Mouse (Mus musculus): ENCODE results near the gene Tube1. TPM values are rescaled to one million over a fixed set of nuclear protein-coding genes. Genes with fewer than 3 reads are reported as not detected.

The Tube1 gene
- 16.3 and 20.3 TPM in 2 replicates for total RNA-seq (2017)

DNA sequence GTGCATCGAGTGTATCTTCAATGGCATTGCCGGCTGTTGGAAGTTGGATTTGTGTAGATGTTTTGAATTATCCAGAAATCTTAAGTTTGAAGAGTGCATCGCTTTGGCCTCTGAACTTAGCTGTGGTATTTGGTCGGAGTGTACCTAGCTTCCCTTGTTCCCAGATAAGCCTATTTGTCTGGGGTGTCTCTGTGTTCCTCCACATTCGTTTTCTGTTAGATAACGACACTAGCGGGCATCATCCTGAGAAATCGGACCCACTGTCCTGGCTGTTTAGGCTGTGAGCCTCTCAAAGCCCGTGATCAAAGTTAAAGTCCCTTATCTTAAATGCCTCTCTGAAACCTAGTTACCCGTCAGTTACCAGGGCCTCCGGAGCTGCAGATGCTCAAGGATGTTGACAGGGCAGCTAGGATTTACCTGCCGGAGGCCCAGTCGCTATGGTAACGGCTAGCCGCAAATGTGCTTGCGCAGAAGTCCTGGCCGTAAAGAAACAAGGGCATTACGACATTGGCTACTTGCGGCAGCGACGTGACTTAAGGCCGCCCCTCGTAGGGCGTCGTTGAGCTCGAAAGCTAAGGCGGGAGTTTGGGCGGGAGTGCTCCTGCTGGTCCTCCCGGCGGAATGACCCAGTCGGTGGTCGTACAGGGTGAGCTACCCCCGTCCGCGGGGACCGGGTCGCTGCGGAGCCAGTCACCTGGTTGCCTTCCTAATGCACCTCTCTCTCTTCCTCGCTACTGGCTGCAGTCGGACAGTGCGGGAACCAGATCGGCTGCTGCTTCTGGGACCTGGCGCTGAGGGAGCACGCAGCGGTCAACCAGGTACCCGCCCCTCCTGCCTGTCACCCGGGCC is at the start of gene Tube1, which contains the start of gene Fam229b:
Gene Tube1 (plus strand): TSS at position 515 of the 849 bp plus-strand sequence.
Gene Fam229b (minus strand): TSS at position 453 of the 849 bp plus-strand sequence.
- ATAC-seq (replicated peaks; ENCODE audit: low read depth, poor library complexity, severe bottlenecking): peak; percentile 98

GRCm38 (mm10) chr10:39096981-39097380 is 36.8 kb upstream of the Tube1 start:
- ATAC-seq (replicated peaks; ENCODE audit: low read depth, poor library complexity, severe bottlenecking): no peak

DNA sequence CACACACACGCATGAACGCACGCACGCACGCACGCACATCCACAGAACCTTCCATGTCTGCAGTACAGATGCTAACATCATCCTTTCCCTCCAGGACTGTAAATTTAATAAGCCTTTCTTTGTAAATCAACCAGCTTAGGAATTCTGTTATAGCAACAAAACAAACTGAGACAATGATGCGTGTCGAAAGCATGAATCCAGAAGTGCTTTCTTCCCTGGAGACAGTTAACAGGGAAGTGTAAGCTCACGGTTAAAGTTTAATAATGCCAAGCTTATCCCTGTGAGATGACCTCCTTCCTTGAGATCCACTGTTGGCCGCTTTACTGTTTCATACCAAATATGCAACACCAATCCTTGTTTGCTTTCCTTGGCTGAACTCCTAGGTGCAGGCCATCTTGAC is 35.0 kb upstream of the Tube1 start:
- ATAC-seq (replicated peaks; ENCODE audit: low read depth, poor library complexity, severe bottlenecking): no peak

DNA sequence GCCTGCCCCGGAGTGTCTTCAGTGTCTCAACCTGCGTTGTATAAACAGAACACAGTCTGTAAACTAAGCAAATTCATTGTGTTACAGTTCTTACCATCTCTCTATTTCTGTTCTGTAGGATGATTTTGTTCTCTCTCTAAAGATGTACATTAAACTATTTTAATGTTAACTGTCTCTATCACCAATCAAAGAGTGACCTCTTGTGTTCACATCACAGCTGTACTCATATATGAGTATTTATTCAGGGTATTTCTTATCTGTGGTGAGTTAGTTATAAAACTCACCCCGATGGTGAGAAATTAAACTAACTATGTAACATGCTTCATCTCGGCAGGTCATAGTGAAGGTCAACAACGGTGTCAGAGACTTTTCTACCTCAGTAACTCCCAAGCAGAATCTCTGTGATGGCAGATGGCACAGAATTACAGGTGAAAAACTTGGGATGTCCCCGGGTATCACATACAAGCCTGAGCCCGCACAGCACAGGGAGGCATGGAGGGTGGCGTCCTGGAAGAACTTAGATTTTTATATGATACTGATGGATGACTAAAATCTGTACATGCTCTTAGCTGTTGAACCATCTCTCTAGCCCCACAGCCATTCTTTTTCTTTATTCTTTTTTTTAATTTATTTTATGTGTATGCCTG is 28.9 kb upstream of the Tube1 start:
- no peak for ATAC-seq (replicated peaks; ENCODE audit: low read depth, poor library complexity, severe bottlenecking)

GRCm38 (mm10) chr10:39106413-39106812 is 27.4 kb upstream of the Tube1 start:
- no peak for ATAC-seq (replicated peaks; ENCODE audit: low read depth, poor library complexity, severe bottlenecking)

GRCm38 (mm10) chr10:39106935-39107334 is 26.8 kb upstream of the Tube1 start:
- ATAC-seq (replicated peaks; ENCODE audit: low read depth, poor library complexity, severe bottlenecking): no peak

DNA sequence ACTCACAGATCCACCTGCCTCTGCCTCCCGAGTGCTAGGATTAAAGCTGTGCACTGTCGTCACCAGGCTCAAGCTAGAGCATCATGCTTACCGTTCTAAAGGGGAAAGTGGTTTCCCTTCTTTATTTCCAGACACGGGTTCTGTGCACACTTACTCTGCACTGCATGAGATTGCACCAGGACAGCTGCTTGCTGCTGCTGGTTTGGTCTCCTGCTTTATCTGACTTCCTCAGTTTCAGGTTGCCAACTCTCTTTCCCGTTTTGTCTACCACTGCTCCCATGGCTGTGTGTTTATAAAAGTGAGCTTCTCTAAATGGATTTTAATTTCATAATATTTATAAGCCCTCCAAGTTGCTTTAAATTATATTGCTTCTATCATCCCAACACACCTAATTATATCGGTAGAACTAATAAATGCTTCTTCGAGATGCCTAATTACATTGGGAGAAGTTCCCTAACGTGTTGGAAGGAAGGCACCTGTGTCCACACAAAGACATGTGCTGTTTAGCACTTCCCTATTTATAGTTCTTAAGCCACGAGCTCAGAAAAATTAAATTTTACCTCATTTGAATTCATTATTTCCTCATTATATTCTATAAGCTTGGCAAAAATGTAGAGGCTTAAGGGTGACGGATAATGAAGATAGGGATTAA is 24.8 kb upstream of the Tube1 start:
- ATAC-seq (replicated peaks; ENCODE audit: low read depth, poor library complexity, severe bottlenecking): peak; percentile 93

GRCm38 (mm10) chr10:39109489-39109874 is 24.3 kb upstream of the Tube1 start:
- ATAC-seq (replicated peaks; ENCODE audit: low read depth, poor library complexity, severe bottlenecking): no peak

- ATAC-seq (replicated peaks; ENCODE audit: low read depth, poor library complexity, severe bottlenecking): 0 out of 2 replicates have a peak, but pooled peaks have one; percentile 60
These were observed 12.4 kb upstream of the Tube1 start for GRCm38 (mm10) chr10:39121412-39121811.

DNA sequence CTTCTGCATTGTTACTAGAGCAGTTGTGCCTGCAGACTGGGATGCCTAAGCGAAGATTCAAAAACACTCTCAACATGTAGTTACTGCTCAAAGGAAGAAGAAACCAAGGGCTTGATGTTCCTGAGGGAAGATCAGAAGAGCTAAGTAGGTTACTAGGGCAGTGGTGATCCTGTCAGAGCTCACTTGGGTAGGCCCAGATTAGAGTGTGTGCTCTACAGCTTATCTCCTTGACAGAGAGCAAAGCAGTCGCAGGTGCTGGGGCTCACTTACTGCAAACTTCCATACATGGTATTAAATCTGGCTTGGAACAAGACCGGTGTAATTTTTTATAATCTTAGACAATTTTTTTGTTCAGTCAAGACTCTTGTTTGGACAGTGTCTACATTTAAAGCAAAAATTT is 4.0 kb downstream of the Tube1 start:
- no peak for ATAC-seq (replicated peaks; ENCODE audit: low read depth, poor library complexity, severe bottlenecking)

- no peak for ATAC-seq (replicated peaks; ENCODE audit: low read depth, poor library complexity, severe bottlenecking)
These were observed 5.0 kb downstream of the Tube1 start for GRCm38 (mm10) chr10:39138761-39139160.

GRCm38 (mm10) chr10:39140843-39141242 is 7.1 kb downstream of the Tube1 start:
- no peak for ATAC-seq (replicated peaks; ENCODE audit: low read depth, poor library complexity, severe bottlenecking)

DNA sequence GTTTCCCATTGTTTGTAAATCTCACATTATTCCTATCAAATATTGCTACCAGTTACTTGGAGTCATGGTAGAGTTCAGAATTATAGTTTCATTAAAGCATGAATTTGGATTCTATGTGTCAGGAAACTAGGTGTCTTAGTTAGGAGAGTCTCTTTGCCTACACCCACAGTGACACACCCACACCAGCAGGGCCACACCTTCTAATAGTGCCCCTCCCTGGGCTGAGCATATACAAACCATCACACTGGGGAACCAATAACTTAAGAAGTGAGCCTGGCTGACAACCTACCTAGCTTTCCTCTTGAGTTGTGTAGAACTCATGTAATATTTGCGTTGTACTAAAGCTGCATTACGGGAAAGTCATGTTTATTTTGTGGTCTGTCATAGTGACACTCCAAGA is 7.6 kb downstream of the Tube1 start:
- ATAC-seq (replicated peaks; ENCODE audit: low read depth, poor library complexity, severe bottlenecking): no peak

DNA sequence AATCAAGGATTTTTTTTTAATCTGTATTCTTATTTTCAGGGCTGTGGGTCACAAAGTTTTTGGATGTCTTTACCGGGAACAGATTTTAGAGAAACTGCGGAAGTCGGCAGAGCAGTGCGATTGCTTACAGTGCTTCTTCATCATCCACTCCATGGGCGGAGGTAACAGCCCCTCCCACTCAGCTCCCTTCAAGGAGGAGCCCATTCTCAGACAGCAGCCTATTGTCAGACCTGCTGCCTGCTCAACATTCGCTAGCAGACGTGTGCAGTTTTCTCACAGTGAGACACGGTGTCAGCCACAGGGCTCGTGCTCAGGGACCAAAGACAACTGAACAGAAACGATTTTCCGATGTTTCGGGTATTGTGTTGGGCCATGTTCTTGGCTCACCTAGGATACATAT is 8.4 kb downstream of the Tube1 start:
- no peak for ATAC-seq (replicated peaks; ENCODE audit: low read depth, poor library complexity, severe bottlenecking)

- no peak for ATAC-seq (replicated peaks; ENCODE audit: low read depth, poor library complexity, severe bottlenecking)
These were observed 22.9 kb downstream of the Tube1 start for GRCm38 (mm10) chr10:39156719-39157118.

DNA sequence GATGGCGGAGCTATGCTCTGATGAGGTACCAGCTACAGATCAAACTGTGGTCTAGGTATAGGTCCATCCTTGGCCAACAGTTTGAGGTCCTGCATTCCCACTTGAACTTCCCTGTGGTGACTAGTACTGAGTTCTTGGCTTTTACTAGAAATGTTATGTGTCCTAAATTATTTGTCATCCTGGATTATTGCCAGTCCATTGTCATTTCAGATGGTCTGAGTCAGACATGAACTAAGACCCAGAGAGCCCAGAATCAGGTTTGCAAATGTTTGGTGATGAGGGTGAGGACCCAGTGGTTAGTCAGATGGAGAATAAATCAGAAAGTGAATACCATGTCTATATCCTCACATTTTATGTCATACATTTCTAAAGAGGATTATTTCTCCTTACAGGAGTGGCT is 23.5 kb downstream of the Tube1 start:
- no peak for ATAC-seq (replicated peaks; ENCODE audit: low read depth, poor library complexity, severe bottlenecking)

DNA sequence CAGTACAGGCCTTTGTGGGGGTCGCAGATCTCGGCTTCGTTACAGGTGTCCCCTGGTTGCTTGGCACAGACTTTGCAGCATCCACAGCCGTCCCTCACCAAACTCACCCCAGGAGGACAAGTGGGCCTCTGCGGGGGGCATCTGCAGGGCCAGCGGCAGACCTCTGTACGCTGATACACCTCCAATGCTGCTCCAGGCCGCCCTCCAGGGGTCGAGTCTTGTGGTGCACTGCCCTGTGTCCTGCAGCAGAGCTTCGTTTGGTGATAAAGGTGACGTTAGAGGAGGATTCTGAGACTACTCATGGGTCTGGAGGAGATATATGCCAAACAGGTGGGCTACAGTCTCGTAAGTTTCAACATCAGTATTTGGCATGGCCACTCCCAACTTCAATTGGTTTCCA is 24.5 kb downstream of the Tube1 start:
- 0 out of 2 replicates have a peak, but pooled peaks have one; percentile 20 for ATAC-seq (replicated peaks; ENCODE audit: low read depth, poor library complexity, severe bottlenecking)

GRCm38 (mm10) chr10:39161406-39161805 is 27.6 kb downstream of the Tube1 start:
- no peak for ATAC-seq (replicated peaks; ENCODE audit: low read depth, poor library complexity, severe bottlenecking)

DNA sequence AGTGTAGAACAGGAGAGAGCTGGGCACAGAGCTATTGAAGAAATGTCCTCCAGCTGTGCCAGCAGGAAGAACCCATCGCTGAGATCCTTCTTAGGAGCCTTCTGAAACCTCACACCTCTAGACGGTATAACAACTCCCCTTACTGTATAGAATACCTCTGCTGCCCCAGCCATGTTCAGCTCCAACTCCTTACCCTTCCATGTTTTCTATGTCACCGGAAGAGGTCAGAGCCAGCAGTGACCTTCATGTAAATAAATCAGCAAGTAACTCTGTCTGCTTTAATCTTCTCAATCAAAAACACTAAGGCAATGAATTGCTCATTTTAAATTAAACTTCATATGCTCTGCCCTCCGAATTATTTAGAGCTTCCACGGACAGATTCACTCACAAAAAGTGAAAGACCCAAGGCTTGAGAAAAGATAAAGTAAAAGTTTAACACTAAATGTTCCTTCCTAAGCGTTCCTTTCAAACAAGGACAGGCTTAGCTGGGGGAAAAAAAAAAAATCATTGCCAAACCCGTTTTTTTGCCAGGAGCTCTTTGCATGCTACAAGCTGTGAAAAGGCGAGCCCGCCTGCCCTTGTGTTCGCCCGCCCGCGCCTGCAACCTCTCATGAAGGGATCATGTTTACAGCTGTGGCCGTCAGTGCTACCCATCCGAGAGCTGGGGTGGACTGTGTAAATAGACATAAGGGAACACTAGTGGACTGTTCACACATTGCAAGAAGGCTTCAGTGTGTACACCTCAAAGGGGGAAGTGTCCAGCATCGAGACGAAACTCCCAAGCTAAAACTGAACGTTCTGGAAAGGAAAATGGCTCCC is 29.1 kb downstream of the Tube1 start:
- ATAC-seq (replicated peaks; ENCODE audit: low read depth, poor library complexity, severe bottlenecking): no peak

DNA sequence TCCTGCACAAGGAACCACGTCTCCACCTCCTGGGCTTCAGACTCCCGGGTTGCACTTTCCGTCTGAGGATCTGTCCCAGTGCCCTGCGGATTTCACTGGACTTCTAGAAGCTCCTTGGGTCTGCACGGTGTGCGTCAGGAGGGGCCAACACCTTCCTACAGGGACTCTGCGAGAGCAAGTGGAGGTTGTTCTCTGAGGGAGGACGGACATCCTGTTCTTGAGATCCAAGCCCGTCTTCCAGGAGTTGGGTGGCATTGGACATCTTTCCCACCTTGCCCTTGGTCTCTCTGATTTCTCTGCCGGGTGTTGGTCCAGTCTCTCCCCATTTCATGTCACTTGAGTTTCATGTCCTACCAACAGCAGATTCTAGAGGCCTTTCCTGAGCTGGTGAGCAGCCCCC is 29.9 kb downstream of the Tube1 start, which contains the start of gene Ccn6:
Gene Ccn6 (minus strand): TSS at position 101 of the 400 bp plus-strand sequence.
- ATAC-seq (replicated peaks; ENCODE audit: low read depth, poor library complexity, severe bottlenecking): no peak
